Mouse (Mus musculus): ENCODE data around the gene Galnt18. TPM values are rescaled to one million over a fixed set of nuclear protein-coding genes. Genes with fewer than 3 reads are reported as not detected.

Gene Galnt18
- polyA plus RNA-seq, 1 experiment from 2014 or later: 19.2 TPM

- Histone ChIP-seq H3K36me3 (ENCODE audit: control insufficient read depth, insufficient read depth) (no peaks in the 10 kb centered on the region), H3K4me2 (ENCODE audit: low read depth, low read length) (no peak overlapping the region), H3K4me3 (ENCODE audit: low read length) (no peak overlapping the region), H3K4me1 (ENCODE audit: control insufficient read depth, insufficient read depth, low read length) (no peaks in the 10 kb centered on the region), H3K9me3 (replicated peaks; ENCODE audit: control insufficient read depth, low read length) (no peaks in the 10 kb centered on the region), H3K9ac (ENCODE audit: low read length) (no peak overlapping the region), H3K27ac (ENCODE audit: low read length) (no peak overlapping the region), H3K27me3 (ENCODE audit: control insufficient read depth, insufficient read depth, low read length) (no peaks in the 10 kb centered on the region)
- no peak for ATAC-seq (replicated peaks; ENCODE audit: extremely low read depth, insufficient read depth, low FRiP score)
Measured at GRCm38 (mm10) chr7:111644362-111644761, 135.4 kb downstream of the Galnt18 start.

GRCm38 (mm10) chr7:111638899-111639298 lies 140.9 kb downstream of the Galnt18 start:
- H3K27me3 ChIP-seq (ENCODE audit: control insufficient read depth, insufficient read depth, low read length): no peaks in the 10 kb centered on the region
- H3K4me1 ChIP-seq (ENCODE audit: control insufficient read depth, insufficient read depth, low read length): peaks cover 13% of the 10 kb centered on the region
- WGBS: 75% methylated on average over 2 of the region's 2 CpGs
- no peaks in the 10 kb centered on the region for H3K36me3 ChIP-seq (ENCODE audit: control insufficient read depth, insufficient read depth)
- H3K27ac ChIP-seq (ENCODE audit: low read length): no peak overlapping the region
- no peak for ATAC-seq (replicated peaks; ENCODE audit: extremely low read depth, insufficient read depth, low FRiP score)
- H3K4me2 ChIP-seq (ENCODE audit: low read depth, low read length): no peak overlapping the region
- H3K4me3 ChIP-seq (ENCODE audit: low read length): no peak overlapping the region
- H3K9me3 ChIP-seq (replicated peaks; ENCODE audit: control insufficient read depth, low read length): no peaks in the 10 kb centered on the region
- no peak overlapping the region for H3K9ac ChIP-seq (ENCODE audit: low read length)

GRCm38 (mm10) chr7:111638465-111638864 lies 141.3 kb downstream of the Galnt18 start:
- no peak for ATAC-seq (replicated peaks; ENCODE audit: extremely low read depth, insufficient read depth, low FRiP score)
- Histone ChIP-seq H3K9me3 (replicated peaks; ENCODE audit: control insufficient read depth, low read length) (no peaks in the 10 kb centered on the region), H3K4me3 (ENCODE audit: low read length) (no peak overlapping the region), H3K9ac (ENCODE audit: low read length) (no peak overlapping the region), H3K27me3 (ENCODE audit: control insufficient read depth, insufficient read depth, low read length) (no peaks in the 10 kb centered on the region), H3K27ac (ENCODE audit: low read length) (no peak overlapping the region), H3K4me1 (ENCODE audit: control insufficient read depth, insufficient read depth, low read length) (peaks cover 13% of the 10 kb centered on the region), H3K4me2 (ENCODE audit: low read depth, low read length) (no peak overlapping the region), H3K36me3 (ENCODE audit: control insufficient read depth, insufficient read depth) (no peaks in the 10 kb centered on the region)
- WGBS: 21% methylated on average over 5 of the region's 5 CpGs

- WGBS: 61% methylated on average over 2 of the region's 2 CpGs
- Histone ChIP-seq H3K4me1 (ENCODE audit: control insufficient read depth, insufficient read depth, low read length) (peaks cover 13% of the 10 kb centered on the region), H3K27me3 (ENCODE audit: control insufficient read depth, insufficient read depth, low read length) (no peaks in the 10 kb centered on the region), H3K27ac (ENCODE audit: low read length) (no peak overlapping the region), H3K36me3 (ENCODE audit: control insufficient read depth, insufficient read depth) (no peaks in the 10 kb centered on the region), H3K4me3 (ENCODE audit: low read length) (no peak overlapping the region), H3K4me2 (ENCODE audit: low read depth, low read length) (no peak overlapping the region), H3K9me3 (replicated peaks; ENCODE audit: control insufficient read depth, low read length) (no peaks in the 10 kb centered on the region), H3K9ac (ENCODE audit: low read length) (no peak overlapping the region)
- ATAC-seq (replicated peaks; ENCODE audit: extremely low read depth, insufficient read depth, low FRiP score): no peak
Measured at GRCm38 (mm10) chr7:111637866-111638448, 141.8 kb downstream of the Galnt18 start.

- Histone ChIP-seq H3K4me3 (ENCODE audit: low read length) (no peak overlapping the region), H3K9me3 (replicated peaks; ENCODE audit: control insufficient read depth, low read length) (no peaks in the 10 kb centered on the region)
- no peak for ATAC-seq (replicated peaks; ENCODE audit: extremely low read depth, insufficient read depth, low FRiP score)
Measured at GRCm38 (mm10) chr7:111636503-111636902, 143.3 kb downstream of the Galnt18 start.

GRCm38 (mm10) chr7:111631265-111631664 lies 148.5 kb downstream of the Galnt18 start:
- H3K4me1 ChIP-seq (ENCODE audit: control insufficient read depth, insufficient read depth, low read length): peaks cover 13% of the 10 kb centered on the region
- no peak overlapping the region for H3K9ac ChIP-seq (ENCODE audit: low read length)
- H3K27ac ChIP-seq (ENCODE audit: low read length): peak overlapping the region; percentile 28; the same call in 1 of the 2 replicates
- no peak overlapping the region for H3K4me3 ChIP-seq (ENCODE audit: low read length)
- no peaks in the 10 kb centered on the region for H3K36me3 ChIP-seq (ENCODE audit: control insufficient read depth, insufficient read depth)
- no peaks in the 10 kb centered on the region for H3K9me3 ChIP-seq (replicated peaks; ENCODE audit: control insufficient read depth, low read length)
- H3K4me2 ChIP-seq (ENCODE audit: low read depth, low read length): no peak overlapping the region
- ATAC-seq (replicated peaks; ENCODE audit: extremely low read depth, insufficient read depth, low FRiP score): peak; percentile 77
- WGBS: 39% methylated on average over 4 of the region's 4 CpGs
- H3K27me3 ChIP-seq (ENCODE audit: control insufficient read depth, insufficient read depth, low read length): no peaks in the 10 kb centered on the region

More at GRCm38 (mm10) chr7:111636503-111636902, 143.3 kb downstream of the Galnt18 start:
- no peaks in the 10 kb centered on the region for H3K36me3 ChIP-seq (ENCODE audit: control insufficient read depth, insufficient read depth)
- H3K9ac ChIP-seq (ENCODE audit: low read length): no peak overlapping the region
- H3K4me2 ChIP-seq (ENCODE audit: low read depth, low read length): no peak overlapping the region
- H3K27me3 ChIP-seq (ENCODE audit: control insufficient read depth, insufficient read depth, low read length): no peaks in the 10 kb centered on the region
- H3K4me1 ChIP-seq (ENCODE audit: control insufficient read depth, insufficient read depth, low read length): peaks cover 16% of the 10 kb centered on the region
- WGBS: 93% methylated on average over 5 of the region's 5 CpGs
- no peak overlapping the region for H3K27ac ChIP-seq (ENCODE audit: low read length)

- no peaks in the 10 kb centered on the region for H3K9me3 ChIP-seq (replicated peaks; ENCODE audit: control insufficient read depth, low read length)
- H3K4me3 ChIP-seq (ENCODE audit: low read length): no peak overlapping the region
- H3K9ac ChIP-seq (ENCODE audit: low read length): no peak overlapping the region
- no peak for ATAC-seq (replicated peaks; ENCODE audit: extremely low read depth, insufficient read depth, low FRiP score)
- H3K4me1 ChIP-seq (ENCODE audit: control insufficient read depth, insufficient read depth, low read length): peaks cover 6% of the 10 kb centered on the region
- no peak overlapping the region for H3K27ac ChIP-seq (ENCODE audit: low read length)
- no peaks in the 10 kb centered on the region for H3K36me3 ChIP-seq (ENCODE audit: control insufficient read depth, insufficient read depth)
- H3K27me3 ChIP-seq (ENCODE audit: control insufficient read depth, insufficient read depth, low read length): no peaks in the 10 kb centered on the region
- no peak overlapping the region for H3K4me2 ChIP-seq (ENCODE audit: low read depth, low read length)
- 49% methylated on average over 2 of the region's 2 CpGs for WGBS
Measured at GRCm38 (mm10) chr7:111626232-111626631, 153.5 kb downstream of the Galnt18 start.

- no peaks in the 10 kb centered on the region for H3K36me3 ChIP-seq (ENCODE audit: control insufficient read depth, insufficient read depth)
- H3K27me3 ChIP-seq (ENCODE audit: control insufficient read depth, insufficient read depth, low read length): no peaks in the 10 kb centered on the region
- no peak overlapping the region for H3K4me3 ChIP-seq (ENCODE audit: low read length)
- no peak overlapping the region for H3K9ac ChIP-seq (ENCODE audit: low read length)
- no peak for ATAC-seq (replicated peaks; ENCODE audit: extremely low read depth, insufficient read depth, low FRiP score)
- H3K27ac ChIP-seq (ENCODE audit: low read length): no peak overlapping the region
- H3K9me3 ChIP-seq (replicated peaks; ENCODE audit: control insufficient read depth, low read length): no peaks in the 10 kb centered on the region
- peaks cover 1% of the 10 kb centered on the region for H3K4me1 ChIP-seq (ENCODE audit: control insufficient read depth, insufficient read depth, low read length)
- no peak overlapping the region for H3K4me2 ChIP-seq (ENCODE audit: low read depth, low read length)
- WGBS: 82% methylated on average over 5 of the region's 5 CpGs
Measured at GRCm38 (mm10) chr7:111625736-111626135, 154.0 kb downstream of the Galnt18 start.

- Histone ChIP-seq H3K27me3 (ENCODE audit: control insufficient read depth, insufficient read depth, low read length) (no peaks in the 10 kb centered on the region), H3K4me3 (ENCODE audit: low read length) (no peak overlapping the region), H3K9ac (ENCODE audit: low read length) (no peak overlapping the region), H3K4me2 (ENCODE audit: low read depth, low read length) (no peak overlapping the region), H3K9me3 (replicated peaks; ENCODE audit: control insufficient read depth, low read length) (no peaks in the 10 kb centered on the region), H3K27ac (ENCODE audit: low read length) (no peak overlapping the region), H3K4me1 (ENCODE audit: control insufficient read depth, insufficient read depth, low read length) (no peaks in the 10 kb centered on the region), H3K36me3 (ENCODE audit: control insufficient read depth, insufficient read depth) (no peaks in the 10 kb centered on the region)
- no peak for ATAC-seq (replicated peaks; ENCODE audit: extremely low read depth, insufficient read depth, low FRiP score)
- 78% methylated on average over 16 of the region's 16 CpGs for WGBS
Measured at GRCm38 (mm10) chr7:111616231-111616937, 163.4 kb downstream of the Galnt18 start.

Measured in heart, embryonic 16.5 days (tissue).